Mouse (Mus musculus) embryo, embryonic 10 days (tissue): ENCODE results near the gene Kif3b.
A peak's percentile ranks its signal among the peaks of the same experiment; 100 is the strongest.
"Not testable (repeated sequence)": the region's sequence is repeated elsewhere in the genome, so short reads cannot be mapped to it uniquely, and the experiment has no call there.

ENCODE experiments used
- DNase-seq: peaks from one replicate; pipeline ENCODE4 v3.0.0-alpha.2; 2015; ENCODE audit warnings: low spot score

Gene Kif3b

DNA sequence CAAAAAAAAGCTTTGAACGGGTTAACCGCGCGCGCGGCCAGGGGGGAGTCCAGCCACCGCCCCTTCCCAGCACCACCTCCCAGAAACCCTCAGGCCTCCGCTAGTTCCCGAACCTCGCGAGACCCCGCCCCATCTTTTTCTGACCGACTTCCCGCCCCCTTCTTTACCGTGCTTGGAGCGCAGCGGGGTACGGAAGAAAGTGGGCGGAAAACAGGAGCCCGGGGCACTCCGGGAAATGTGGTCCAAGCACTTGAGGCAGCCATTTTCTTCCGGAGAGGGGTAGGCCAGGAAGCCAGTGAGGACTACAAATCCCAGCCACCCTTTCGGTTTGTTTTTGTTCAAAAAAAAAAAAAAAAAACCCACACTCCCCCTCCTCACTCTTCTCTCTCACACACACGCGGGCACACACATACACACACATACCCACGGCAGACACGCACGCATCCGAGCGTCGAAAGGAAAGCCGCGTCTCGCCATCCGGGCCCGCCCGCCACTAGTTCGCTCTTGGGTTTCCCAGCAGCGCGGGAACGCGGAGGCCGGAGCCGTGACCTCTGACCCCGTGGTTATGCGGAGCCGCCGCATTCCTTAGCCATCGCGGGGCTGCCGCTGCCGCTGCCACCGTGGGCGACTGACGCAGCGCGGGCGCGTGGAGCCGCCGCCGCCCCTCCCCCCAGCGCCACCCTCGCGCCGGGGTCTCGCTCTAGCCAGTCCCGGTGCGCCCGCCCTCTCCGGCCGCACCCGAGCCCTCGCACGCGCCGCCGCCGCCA lies 54.4 kb downstream of the Kif3b start, which contains the start of gene Asxl1:
Gene Asxl1 (plus strand): TSS at position 376 of the 767 bp plus-strand sequence.
- DNase-seq, result peak; percentile 96

DNA sequence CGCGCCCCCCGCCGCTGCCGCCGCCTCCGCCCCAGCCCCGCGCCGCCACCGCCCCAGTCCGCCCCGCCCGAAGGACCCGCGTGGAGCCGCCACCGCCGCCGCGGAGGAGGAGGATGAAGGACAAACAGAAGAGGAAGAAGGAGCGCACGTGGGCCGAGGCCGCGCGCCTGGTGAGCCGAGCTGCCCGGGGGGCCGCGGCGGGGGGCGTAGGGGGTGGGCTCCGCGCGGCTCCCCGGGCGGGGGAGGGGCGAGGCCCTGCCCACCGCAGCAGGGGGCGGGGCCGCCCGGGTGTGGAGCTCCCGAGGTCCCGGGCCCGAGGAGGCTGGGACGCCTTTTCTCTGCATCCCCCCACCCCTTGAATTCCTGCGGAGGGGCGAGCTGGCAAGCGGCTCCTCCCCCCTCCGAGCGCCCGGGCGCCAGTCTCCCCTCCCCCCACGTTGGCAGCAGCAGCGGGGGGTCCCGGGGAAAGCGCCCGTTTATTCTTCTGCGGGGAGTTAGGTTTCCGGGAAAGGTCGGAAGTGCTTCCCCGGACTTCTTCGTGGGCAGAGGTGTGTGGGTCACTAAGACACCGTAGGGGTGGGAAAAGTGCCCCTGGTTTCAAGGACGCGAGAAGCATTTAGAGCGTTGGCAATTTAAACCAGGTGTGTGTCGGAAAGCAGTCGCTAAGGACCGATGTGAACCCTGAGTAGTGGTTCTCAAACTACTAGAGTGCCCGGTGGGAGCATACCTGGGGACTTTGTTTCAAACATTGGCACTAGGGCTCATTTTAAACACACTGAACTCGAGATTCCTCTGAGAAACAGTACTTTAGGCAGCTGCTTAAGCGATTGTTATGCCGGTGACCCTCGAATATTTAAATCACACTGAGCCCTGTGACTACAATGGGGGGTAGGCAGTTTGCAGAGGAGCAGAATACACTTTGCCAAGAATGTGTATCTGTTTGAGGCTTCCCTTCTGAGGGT lies 55.3 kb downstream of the Kif3b start:
- peak; percentile 80 for DNase-seq

DNA sequence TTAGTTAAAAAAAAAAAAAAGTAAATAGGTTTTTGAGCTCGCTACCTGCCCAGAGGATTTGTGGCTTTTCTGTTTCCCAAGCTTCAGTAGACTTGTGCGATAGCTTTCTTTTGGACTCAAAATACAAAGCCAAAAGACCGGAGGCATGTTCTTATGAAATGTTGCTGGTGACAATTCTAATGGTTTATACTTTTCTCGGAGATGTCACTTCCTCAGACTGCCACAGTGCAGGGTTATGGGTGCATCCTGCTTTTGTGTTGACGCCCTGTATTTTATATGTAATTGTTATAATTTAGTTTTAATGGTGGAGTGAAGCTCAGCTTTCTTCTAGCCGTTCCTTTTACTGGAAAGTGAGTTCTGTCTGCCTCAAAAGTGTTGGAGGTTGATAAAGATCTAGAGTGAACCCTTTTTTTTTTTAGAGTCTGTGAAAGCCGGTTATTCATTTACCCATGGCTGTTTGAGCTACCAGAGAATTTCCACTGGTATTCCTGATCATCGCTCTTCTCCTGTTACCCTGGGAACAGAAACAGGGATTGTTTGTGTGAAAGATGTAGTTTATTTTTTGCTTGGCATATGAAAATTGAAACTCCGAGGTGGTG lies 56.1 kb downstream of the Kif3b start:
- DNase-seq, result no peak

DNA sequence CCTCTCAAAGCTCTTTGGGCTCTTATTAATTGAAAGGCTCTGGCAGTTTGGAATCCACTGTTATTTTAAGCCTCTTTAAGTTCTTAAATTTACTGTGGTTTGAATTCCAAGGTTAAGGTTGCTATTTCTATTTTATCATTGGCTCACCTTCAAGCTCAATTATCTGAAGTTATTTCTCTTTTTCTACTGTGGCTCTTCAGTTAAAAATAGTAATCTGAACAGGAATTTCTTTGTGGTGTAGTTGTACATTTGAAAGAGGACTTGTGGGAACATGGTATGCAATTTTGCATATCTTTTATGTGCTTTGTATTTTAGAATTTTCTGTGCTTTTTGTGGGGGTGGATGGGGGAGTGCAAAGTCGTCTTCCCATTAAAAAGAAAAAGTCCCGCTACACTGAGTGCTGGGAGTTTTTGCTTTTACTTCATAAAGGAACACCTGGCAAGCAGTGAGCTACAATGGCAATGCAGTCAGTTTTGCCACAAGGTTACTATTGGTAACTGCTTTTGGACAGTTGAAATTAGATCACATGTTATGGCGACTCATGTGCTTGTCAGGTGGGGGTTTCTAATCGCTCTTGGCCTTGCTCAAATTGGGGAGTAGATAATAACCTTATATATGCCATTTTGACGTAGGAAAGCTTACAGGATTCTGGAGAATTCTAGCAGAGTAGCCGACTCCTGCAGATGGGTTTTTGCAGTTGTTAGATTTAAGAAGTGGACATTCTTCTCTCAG lies 57.1 kb downstream of the Kif3b start:
- no peak for DNase-seq

DNA sequence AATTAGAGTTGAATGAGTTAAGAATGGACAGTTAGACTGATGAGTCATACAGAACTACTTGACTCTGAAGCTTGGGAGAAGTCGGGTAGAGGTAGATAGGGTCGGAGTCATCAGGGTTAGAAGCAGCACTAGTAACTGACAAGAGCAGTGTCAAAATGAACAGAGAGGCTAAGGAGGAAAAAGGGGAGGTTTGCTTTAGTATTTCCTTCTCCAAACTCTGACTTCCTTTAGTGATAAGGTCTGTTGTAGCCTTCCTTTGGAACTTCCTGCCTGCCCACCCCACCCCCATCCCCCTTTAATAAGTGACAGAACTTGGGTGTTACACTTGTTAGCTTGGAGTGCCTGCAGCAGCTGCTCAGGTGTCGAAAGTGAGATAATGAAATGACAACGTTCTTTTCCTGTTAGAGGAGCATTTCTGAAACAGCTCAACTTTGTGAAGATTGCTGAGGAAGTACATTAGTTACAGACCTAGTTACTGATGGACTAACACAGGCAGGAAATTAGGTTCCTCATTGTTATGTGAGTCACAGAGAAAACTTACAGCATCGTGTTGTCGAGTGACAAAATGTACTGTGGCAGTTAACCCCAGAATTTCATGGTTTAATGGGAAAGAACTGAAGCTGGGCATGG lies 59.5 kb downstream of the Kif3b start:
- no peak for DNase-seq

DNA sequence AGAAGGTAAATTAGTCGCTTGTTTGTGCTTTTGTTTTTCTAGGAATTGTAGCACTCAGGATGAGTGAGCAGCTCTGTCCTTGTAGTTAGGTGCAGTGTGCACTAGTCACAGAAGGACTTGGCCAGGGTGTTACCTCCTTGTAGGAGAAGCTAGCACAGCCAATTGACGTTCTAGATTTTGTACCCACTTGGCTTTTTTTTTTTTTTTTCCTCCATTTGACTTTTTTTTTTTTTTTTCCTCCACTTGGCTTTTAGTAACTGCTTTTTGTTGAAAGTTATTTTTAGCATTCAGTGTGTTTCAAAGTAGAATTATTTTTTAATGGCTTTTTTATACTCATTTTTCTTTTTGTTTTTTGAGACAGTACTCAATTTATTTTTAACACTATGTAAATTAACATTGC lies 63.4 kb downstream of the Kif3b start:
- no peak for DNase-seq

DNA sequence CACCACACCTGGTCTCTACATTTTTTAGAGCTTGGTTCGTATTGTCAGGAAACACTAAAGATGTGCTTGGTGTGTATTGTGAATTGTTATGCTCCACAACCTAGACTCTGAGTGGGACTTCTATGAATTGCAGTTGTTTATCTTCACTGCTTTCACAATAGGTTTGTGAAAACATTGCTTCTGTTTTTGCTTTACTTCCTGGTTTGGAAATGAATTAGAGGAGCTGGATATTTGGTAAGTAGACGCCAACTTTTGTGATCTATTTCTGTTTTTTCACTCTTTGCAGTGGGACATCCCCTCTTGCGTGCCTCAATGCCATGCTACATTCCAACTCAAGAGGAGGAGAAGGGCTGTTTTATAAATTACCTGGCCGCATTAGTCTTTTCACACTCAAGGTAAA lies 65.6 kb downstream of the Kif3b start:
- no peak for DNase-seq

DNA sequence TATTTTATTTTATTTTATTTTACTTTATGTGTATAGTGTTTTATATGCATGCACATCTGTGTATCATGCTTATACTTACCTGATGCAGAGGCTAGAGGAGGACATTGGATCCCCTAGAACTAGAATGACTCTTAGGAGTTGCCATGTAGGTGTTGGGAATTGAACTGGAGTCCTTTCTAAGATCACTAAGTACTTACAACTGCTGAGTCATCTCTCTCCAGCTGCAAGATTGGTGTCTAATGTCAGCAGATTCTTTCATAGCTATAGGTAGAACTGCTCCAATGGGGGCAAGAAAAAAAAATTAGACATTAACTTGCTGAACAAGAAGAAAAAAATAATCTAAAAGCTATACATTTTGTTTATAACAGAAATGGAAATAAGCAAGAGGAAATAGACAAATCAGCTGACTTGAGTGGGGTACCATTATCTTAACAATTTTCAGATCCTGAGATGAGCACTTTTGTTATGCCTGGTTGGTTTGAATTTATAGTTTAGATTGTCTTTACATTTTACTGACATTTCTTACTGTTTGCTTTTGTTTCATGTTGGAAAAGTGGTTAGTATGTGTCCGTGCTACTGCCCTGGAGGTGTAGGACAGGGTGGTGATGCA lies 70.0 kb downstream of the Kif3b start:
- DNase-seq, result no peak

DNA sequence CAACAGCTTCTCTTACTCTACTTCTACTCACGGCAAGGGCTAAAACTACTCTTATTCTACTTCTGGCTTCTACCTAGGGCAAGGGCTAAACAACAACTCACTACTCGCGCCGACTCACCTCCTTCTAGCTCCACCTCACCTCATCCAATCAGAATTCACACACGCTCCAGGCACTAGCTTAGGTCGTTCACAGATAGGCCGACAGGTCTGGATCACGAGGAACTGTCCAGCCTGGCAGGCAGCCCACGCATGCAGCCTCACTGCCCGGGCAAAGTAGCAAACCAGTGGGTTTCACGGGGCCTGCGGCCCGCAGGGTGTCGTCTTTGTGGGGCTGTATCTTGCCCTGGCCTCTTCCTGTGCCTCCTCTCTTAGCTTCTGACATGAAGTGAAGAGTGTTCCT lies 73.3 kb downstream of the Kif3b start:
- not testable (repeated sequence) for DNase-seq

DNA sequence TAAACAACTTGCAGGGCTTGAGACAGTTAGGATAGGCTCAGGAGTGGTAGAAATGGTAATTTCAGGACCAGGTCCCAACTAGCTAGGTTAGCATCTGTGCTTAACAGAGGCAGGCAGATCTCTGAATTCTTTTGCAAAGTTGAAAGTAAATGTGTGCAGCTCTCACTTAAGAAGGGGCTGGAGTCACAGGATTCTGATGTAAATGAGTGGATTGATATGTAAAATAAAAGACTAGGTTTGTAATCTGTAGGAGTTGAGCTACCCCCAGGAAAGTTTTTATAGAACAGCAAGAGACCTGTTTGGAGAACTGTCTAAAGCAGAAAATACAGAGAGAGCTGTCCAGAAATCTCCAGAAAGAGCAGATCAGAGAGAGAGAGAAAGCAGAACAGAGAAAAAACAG lies 79.7 kb downstream of the Kif3b start:
- no peak for DNase-seq

DNA sequence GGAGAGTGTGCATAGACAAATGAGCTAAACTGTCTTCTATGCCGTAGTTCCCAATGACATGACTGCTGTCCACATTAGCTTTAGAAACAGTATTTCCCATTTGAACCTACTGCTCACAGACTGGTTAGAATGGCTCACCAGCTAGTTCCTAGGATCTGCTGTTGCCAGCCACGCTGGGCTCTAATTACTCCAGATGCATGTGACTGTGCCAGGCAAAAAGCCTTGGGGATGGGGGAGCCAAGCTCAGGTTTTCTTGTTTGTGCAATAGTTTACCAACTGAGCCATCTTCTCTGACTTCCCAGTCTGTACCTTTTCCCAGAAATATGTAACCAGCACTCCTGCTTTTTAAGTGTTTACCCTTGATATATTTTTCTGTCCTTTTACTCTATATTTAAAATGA lies 84.2 kb downstream of the Kif3b start:
- no peak for DNase-seq

DNA sequence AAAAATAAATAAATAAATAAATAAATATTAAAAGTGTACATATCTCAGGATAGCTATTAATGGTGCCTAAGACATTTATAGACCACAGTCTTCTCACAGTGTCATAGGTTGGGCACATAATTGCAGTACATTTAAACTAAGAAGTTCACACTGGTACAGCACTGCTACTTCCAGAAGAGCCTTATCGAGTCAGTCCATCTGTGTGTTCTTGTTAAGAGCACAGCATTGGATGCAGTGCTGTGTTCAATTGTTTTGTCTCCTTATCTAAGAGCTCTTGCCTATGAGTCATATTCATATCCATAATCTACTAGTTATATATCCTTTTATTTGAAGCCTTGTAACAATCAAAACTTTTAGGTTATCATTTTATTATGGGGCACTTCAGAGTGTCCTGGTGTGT lies 89.3 kb downstream of the Kif3b start:
- no peak for DNase-seq
